Mouse (Mus musculus) brain, embryonic 14.5 days (tissue): ENCODE data around the gene Lrr1.

Source experiments
- CTCF ChIP-seq: fragments of 200-500 bp; IDR thresholded peaks from 2 replicates; pipeline ENCODE4 v1.5.1; 2012; ENCODE audit warnings: inconsistent platforms, mild to moderate bottlenecking, moderate library complexity, borderline replicate concordance; ENCODE audit not compliant: insufficient read depth, insufficient read length; ENCODE audit errors: extremely low read depth
- POLR2A ChIP-seq: fragments of 200-500 bp; IDR thresholded peaks from 2 replicates; pipeline ENCODE4 v1.6.1; 2012; ENCODE audit warnings: mild to moderate bottlenecking, inconsistent platforms, borderline replicate concordance; ENCODE audit not compliant: poor library complexity, insufficient read depth, insufficient read length, severe bottlenecking; ENCODE audit errors: extremely low read depth

- no peak for TF ChIP-seq POLR2A
- TF ChIP-seq CTCF, result no peak
Measured at GRCm38 (mm10) chr12:69190074-69190473, 21.5 kb downstream of the Lrr1 start.
